ENCODE assay signal across 10 mouse cellular contexts in genomic region chr19:4425610-4426366, GRCm38 (mm10). TPM values are rescaled to one million over a fixed set of nuclear protein-coding genes. Genes with fewer than 3 reads are reported as not detected.
A peak's percentile ranks its signal among the peaks of the same experiment; 100 is the strongest.
DNase-seq lines count a peak whose midpoint lies in the region; ATAC-seq lines count a peak whose summit lies in the region.
"Had no signal": no experiment of that assay in that cellular context is flagged by ENCODE, and none has a peak within 500 bp of the region (broad histone marks: within the 10 kb centered on the region; RNA-seq: fewer than 3 reads in every experiment).

No protein-coding gene starts in this region.

- DNase-seq in CD4-positive, CD25-positive, alpha-beta regulatory T cell, adult 2 months (ENCODE audit: low read depth, low spot score), result peak; percentile 70
- DNase-seq in kidney, adult 9 months, result peak; percentile 61
- DNase-seq in adrenal gland, postnatal 25 days, result peak; percentile 43
- peak; percentile 68 for DNase-seq in induced T-regulatory cell, adult 2 months (ENCODE audit: low read depth)
- DNase-seq in retina, embryonic 14.5 days (ENCODE audit: low spot score), result peak; percentile 80
- DNase-seq in MN1 (ENCODE audit: low spot score), result no peak

- no peaks in the 10 kb centered on the region for H3K27me3 ChIP-seq in kidney, embryonic 14.5 days (ENCODE audit: control insufficient read depth, insufficient read depth, low read length)
- H3K27me3 ChIP-seq: heart, embryonic 13.5 days had no signal

- no peak overlapping the region for H3K4me3 ChIP-seq in kidney, embryonic 14.5 days (ENCODE audit: low read length)
- H3K4me3 ChIP-seq: heart, embryonic 13.5 days; myocyte had no signal

- no peaks in the 10 kb centered on the region for H3K9me3 ChIP-seq in kidney, embryonic 14.5 days (ENCODE audit: control insufficient read depth, low read length)
- H3K9me3 ChIP-seq: heart, embryonic 13.5 days had no signal

- H3K36me3 ChIP-seq in kidney, embryonic 14.5 days (ENCODE audit: control insufficient read depth, insufficient read depth, low read length), result peaks cover 36% of the 10 kb centered on the region

- H3K4me1 ChIP-seq in kidney, embryonic 14.5 days (ENCODE audit: control insufficient read depth, insufficient read depth, low read length), result no peaks in the 10 kb centered on the region
- H3K4me1 ChIP-seq: heart, embryonic 13.5 days had no signal

- H3K27ac ChIP-seq in kidney, embryonic 14.5 days (ENCODE audit: low read depth, low read length), result no peak overlapping the region
- H3K27ac ChIP-seq: heart, embryonic 13.5 days had no signal

- 79% methylated on average over 19 of the region's 19 CpGs for WGBS in kidney, embryonic 14.5 days

- H3K4me2 ChIP-seq in kidney, embryonic 14.5 days (replicated peaks; ENCODE audit: low read depth, low read length), result no peak overlapping the region
- H3K4me2 ChIP-seq: heart, embryonic 13.5 days had no signal

- H3K9ac ChIP-seq in kidney, embryonic 14.5 days (ENCODE audit: low read depth, low read length), result no peak overlapping the region
- H3K9ac ChIP-seq: heart, embryonic 13.5 days had no signal

- no peak for ATAC-seq in CD4-positive, CD25-positive, alpha-beta regulatory T cell, adult 4 months
- no peak for ATAC-seq in kidney, embryonic 14.5 days (ENCODE audit: low FRiP score, low TSS enrichment)

RNA-seq across cellular contexts. Expression of gene Rhod, which starts 13.4 kb away (rescaled TPM):
- 1 to 10 TPM; 2.6 to 3.2 TPM for polyA plus RNA-seq in CD4-positive, CD25-positive, alpha-beta regulatory T cell, adult 4 months (2017; shearing (Covaris generic))
- polyA plus RNA-seq in kidney, embryonic 14.5 days (2014; fragmentation: Nextera tagmentation; extraction: Ambion mirVana), result 40.7 and 43.4 TPM in 2 replicates
- total RNA-seq in adrenal gland, postnatal 25 days (2021), result 26.8 and 30.4 TPM in 2 replicates

RNA-seq across cellular contexts. Expression of gene Kdm2a, which starts 27.7 kb away (rescaled TPM):
- polyA plus RNA-seq in CD4-positive, CD25-positive, alpha-beta regulatory T cell, adult 4 months (2017; shearing (Covaris generic)), result 10 to 100 TPM; 90.1 to 95.4 TPM
- 43.4 and 69.6 TPM in 2 replicates for polyA plus RNA-seq in kidney, embryonic 14.5 days (2014; fragmentation: Nextera tagmentation; extraction: Ambion mirVana)
- 116 and 131 TPM in 2 replicates for total RNA-seq in adrenal gland, postnatal 25 days (2021)

RNA-seq across cellular contexts. Expression of gene Syt12, which starts 51.5 kb away (rescaled TPM):
- polyA plus RNA-seq in CD4-positive, CD25-positive, alpha-beta regulatory T cell, adult 4 months (2017; shearing (Covaris generic)), result not detected
- 2.2 and 2.4 TPM in 2 replicates for polyA plus RNA-seq in kidney, embryonic 14.5 days (2014; fragmentation: Nextera tagmentation; extraction: Ambion mirVana)
- 62.2 and 66.7 TPM in 2 replicates for total RNA-seq in adrenal gland, postnatal 25 days (2021)
